Mouse (Mus musculus) urinary bladder, postnatal 14 days (tissue): ENCODE measurements around the gene Cadm2.

Experiments
- DNase-seq: peaks from one replicate; pipeline ENCODE4 v3.0.0; 2021; ENCODE audit warnings: low spot score

Cadm2 gene

DNA sequence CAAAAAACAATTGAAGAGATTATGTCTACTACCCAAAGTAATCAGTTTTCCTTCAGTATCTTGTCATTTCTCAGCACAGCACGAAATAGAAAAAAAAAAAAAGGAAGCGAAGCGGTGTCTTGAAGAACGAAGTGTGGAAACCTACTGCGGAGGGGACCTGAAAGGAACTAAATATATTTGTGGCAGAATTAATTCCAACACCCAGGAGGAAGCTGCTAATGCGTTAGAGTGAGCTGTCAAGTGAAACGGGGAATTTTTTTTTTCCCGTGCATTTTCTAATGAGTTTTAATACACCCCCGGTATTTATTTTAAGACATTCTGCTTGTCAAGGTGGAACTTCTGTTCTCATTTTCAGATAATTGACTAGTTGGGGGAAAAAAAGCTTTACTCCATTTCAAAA lies 111.6 kb downstream of the Cadm2 start:
- no peak for DNase-seq

DNA sequence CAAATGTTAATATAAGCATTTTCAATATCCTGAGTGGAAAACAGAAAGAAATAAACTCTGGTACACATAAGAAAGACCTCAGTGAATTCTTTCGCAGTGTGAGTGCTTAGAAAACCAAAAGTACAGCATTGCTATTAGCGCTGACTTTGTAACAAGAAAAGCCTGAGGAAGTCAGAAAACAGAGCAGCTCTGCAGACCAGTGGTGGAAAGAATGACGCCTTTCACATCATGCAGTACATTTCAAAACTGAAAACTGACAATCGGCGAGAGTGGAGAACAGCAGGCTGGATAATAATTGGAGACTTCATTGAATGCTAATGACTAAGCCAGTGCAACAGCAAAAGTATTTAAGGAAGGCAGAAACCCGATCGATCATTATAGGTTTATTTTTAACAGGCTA lies 138.2 kb downstream of the Cadm2 start:
- DNase-seq, result no peak

DNA sequence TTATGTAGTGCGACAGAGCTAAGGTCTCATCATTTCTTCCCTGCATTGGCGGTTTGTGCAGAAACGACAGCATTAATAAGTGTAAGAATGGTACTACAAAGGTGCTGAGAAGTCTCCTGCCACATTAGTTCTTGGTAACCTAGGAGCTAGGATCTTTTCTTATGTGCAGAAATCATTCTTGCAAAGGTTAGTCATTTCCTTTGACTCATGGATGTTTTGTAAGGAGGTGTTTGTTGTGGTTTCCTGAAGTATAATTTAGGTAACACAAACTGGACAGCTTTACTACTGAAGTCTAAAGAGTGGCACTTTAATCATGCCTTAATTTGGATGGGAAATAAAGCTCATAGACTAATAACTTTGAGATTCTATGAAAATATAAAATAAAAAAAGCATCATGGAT lies 153.7 kb downstream of the Cadm2 start:
- no peak for DNase-seq

DNA sequence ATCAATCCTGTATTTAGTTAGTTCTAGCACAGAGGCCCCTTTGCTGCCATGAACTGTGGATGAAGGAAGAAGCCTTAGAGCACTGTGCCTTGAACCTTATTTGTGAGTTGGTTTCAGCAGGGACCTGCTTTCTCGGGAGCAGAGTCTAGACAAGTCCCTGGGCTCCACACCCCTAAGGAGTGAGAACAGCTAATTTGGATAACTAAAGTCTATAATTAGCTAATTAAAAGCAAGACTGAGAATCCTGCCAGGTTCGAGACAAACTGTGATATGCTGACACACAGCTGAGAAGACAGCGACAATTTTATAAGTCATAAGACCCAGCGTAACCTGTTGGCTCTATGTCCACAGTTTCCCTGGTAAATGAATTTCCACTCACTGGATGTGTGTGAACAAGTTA lies 184.4 kb downstream of the Cadm2 start:
- DNase-seq, result no peak

DNA sequence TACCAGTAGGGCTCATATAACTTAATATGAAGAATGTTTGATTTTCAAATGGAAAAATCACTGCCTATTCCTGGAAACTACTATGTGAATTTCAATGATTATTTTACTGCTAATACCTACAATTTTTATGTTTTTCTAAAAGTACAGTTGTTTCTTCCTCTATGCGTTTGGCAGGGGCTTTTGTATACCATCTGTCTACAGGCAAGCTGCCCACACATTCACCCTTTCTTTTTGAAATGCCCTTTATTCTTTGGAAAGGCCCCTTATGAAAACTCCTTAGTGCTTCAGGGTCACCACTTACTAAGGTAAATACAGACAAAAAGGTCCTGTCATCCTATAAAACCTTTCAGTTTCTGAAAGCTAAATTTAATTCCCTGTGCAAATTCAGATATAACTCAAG lies 195.3 kb downstream of the Cadm2 start:
- DNase-seq, result no peak

DNA sequence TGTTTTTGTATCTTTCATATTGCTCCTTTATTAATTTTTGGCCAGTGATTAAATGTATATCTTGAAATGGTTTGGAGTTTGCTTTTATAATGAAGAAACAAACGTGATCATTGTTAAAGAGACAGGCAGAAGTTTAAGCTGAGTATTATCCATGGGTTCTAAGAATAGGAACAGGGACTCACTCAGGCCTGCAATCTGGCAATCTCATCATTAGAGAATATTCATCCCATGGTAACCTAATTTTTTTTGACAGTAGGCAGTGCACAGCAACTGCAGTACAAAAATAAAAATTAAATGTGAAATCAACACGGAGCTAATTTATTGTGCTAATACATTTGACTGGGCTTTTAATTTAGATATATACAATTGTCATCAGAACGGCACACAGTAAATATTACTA lies 209.8 kb downstream of the Cadm2 start:
- DNase-seq, result no peak

DNA sequence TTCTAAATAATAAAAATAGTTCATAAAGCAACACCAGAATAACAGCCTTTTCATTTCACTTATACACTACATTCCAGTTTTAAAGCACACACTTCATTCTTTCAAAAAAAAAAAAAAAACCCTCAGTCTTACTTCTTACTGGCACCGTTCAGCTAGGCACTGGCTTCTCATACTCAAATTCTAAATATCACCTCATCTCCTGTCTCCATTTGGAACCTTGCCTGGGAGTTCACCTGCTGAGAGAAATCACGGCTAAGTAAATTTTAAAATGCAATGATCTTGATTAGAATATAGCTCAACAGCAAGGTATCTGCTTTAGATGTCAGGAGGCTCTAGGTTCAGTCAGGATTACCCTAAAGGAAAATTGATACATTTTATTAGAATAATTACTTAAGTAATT lies 210.2 kb downstream of the Cadm2 start:
- DNase-seq, result no peak

DNA sequence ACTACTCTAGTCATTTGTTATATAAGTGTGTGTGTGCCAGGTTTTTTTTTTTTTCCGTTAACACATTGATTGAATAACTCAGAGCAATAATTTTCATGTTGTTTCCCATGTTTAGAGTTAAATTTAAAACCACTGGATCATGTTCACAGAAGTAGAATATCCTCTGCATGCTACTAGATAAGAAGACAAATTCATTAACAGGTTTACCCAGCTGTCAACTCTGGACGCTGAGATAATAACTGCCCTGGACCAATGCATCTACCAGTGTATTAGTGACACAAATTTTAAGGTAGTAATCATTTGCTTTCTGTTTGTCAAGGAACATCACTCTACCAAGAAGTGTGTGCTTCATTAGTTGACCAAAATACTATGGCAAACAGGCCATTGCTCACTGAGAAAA lies 253.0 kb downstream of the Cadm2 start:
- no peak for DNase-seq

DNA sequence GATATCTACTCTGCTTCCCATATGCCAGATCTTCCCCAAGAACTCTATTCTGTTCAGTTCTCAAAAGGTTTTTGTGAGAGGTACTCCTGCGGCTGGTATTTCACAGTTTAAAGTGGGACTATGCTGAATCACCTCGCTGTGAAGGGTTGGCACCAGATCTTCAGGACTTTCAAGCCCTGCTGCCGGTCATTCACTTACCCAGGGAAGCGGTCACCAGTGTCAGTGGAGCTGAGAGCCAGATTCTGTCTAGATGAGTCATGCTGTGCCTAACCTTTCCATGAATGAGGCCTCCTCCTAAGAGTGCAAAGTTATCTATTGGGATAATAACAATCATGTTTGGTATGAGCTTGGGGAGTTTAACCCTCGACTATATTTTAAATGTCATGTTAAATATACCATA lies 272.7 kb downstream of the Cadm2 start:
- DNase-seq, result no peak

DNA sequence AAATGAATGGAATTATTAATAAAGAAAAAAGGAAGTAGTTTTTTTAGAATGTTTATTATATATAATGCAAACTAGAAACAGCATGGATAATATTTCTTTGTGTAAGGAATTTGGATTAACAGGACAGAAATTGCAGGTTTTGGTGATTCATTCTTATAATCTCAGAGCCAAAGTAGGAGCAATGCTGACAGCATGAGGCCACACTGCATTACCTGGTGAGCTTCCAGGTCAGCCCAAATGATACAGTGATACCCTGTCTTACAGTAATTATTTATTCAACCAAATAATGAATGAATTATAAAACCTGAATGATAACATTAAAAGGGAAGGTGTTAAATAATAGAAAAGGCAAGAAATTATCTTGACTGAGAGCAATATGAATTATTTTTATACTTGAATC lies 273.1 kb downstream of the Cadm2 start:
- no peak for DNase-seq

DNA sequence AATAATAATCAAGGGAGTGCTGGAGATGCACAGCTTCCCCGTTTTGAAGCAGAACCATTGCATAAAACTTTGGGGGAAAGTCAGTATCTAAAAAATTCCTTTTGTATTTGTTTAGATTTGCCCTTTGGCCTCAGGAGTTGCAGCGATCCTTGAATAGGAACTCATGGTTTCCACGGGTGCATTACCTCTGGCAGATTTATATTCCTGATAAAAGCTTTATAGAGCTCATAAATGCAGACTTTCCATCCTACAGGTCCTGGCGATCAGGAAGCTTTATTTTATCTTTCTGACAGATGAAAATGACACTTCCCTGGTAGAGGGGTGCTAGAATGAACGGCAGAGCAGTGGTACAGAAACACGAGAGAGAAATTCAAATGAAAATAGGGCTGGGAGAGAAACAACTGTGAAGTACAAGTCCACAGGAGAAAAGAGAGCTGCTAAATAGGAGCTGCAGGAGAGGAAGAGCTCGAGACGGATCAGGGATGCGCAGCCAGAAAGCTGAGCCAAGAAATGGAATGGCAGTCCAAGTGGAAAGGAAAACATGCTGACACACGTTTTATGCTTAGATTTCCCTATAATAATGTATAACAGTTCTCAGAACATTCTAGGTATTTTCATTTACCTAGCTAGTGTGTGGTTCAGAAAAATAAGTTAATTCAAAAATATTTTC lies 274.0 kb downstream of the Cadm2 start:
- no peak for DNase-seq

DNA sequence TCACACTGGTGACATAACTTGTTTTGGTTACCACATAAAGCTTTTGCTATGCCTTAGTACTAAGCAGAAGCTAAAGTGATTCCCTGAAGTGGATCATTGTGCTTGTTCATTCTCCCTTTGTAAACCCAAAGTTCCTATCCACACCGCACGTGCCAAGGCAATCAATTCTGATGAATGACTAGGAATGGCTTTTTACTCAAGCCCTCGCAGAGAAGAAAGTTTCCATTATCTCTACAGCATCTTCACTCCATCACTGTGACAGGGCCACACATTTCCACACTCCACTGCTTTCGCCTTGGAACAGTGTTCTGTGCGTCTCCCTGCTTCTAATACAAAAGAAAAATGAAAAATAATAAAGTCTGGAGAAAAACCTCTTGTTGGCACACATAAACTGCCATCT lies 276.5 kb downstream of the Cadm2 start:
- DNase-seq, result no peak

DNA sequence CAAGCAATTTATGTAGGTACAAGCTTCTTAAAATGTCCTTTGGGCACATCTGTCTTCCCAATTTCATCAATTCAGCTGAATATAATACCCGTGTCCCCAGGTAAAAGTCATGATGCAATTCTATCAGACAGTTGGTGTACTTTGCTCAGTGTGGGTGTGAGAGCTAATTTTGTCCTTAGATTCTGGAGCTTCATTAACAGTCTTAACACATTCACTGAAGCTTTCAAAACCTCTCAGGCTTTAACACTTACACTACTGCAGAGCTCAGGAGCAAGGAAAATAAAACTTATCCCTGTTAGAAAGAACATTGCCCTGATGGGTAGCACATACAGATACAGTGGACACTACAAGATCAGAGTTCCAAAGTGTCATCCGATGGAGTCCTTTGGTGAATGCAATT lies 309.7 kb downstream of the Cadm2 start:
- DNase-seq, result no peak

DNA sequence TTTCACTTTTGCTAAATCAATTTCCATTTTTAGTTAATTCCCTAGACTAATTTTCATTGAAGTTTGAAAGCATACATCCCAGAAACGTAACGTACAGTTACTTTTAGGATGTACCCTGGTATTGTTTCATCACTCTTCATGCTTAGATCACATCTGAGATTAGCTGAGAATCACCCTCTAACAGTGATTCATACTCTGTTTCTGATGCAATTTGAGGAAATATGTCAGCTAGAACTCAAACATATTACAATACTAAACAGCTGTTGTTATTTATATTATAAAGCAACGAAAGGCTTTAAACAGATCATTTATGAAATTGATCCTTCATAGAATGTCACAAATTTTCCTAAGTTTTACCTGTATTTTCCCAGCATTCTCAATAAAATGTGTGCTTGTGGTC lies 336.0 kb downstream of the Cadm2 start:
- DNase-seq, result no peak

DNA sequence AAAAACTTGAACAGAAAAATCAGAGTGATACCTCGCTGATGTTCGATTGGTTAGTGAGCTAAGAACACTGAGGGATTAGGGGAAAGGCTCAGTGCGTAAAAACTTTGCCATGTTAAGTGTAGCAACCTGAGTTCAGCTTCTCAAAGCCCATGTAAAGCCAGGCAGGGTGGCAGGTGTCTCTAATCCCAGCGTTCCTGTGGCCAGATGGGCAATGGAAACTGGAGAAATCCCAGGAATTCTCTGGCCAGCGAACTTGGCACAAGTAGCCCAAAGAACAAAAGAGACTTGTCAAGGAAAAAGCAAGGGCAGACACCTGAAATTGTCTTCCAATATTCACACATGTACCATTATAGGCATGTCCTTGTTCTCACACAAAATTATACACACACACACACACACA lies 377.1 kb downstream of the Cadm2 start:
- DNase-seq, result no peak

DNA sequence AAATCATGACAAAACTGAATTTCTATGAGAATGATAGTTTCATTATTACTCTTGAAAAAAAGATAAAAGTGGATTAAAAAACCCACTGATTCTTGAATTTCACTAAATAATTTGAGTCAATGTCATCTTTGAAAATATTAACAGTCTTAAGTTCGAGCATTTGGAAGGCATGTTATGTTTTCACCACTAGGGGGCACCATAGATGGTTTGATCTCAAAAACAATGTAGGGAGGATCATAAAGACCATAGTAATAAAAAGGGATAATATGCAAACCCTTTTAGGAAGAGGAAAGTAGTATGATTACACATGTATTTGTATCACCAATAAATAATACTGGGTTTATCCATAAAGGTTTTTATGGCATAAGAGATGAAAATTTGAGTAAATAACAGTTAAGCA lies 385.8 kb downstream of the Cadm2 start:
- no peak for DNase-seq

DNA sequence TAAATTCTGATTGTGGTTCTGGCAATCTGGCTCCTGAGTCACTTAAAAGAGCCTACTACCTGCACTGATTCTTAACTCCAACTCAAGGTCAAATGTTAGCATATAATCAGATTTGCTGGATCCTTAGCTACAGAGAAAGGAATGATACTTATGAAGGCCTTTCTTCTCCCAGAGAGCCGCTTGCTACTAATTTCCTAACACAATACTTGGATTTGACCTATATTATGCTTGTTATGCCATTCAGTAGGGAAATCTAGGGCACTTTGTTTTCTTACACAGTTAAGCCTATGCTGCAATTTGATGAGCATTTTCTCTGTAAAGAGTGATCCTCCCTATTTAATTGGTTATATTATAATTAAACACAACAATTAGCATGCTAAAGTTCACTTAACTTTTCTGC lies 394.0 kb downstream of the Cadm2 start:
- DNase-seq, result no peak

DNA sequence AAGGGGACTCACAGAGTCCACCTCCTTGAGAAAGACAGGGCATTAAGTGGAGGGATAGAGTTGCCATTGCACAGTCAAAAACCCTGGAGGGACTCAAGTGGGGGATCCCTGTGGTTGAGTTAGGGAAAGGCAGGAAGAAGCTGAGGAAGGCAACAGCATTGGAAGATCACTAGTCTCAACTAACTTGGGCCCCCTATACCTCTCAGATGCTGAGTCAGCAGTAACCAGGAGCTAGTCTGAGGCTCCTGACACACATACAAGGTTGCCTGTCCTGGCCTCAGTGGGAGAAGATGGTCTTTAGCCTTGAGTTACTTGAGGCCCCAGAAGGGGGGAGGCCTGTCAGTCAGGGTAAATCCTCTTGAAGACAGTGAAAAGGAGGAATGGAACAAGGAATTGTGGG lies 417.4 kb downstream of the Cadm2 start:
- DNase-seq, result no peak

DNA sequence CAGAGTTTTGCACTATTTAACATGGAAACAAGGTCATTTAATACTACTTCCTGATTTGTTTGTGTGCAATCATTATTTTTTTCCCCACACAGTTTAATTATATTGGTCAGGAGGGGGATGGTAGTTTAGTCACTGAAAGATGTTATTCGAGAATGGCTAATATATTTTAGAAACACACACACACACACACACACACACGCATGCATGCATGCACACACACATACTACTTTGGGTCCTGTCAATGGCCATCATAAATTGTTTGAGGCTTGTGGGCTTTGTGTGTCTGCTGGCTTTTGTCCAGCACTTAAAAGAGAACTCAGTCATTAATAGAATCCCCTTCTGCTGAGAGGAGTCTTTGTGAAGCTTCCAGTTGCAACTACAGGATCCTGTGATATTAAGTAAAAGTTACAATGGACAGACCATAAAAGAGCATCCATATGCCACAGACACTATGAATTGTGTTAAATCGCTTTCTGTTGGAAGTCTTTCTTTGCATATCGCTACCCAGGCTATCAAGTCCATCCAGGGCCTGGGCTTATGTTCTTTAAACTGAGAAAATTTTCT lies 427.8 kb downstream of the Cadm2 start:
- no peak for DNase-seq

DNA sequence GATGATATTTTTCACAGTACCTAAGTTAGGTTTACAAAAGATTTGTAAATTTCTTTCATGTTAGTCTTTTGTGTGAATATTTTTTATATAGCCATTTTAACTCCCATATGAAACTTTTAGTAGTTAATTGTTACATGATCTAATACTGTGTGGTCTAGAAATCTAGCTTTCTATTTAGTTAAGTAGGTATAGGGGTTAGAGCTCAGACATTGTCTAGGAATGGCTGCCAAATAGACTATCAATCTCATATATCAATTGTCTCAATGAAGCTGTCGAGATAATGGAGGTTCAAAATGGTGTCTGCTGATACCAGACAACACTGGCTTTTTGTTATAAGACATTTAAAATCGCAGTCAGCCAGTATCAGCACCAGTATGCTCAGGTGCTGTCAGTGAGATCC lies 428.3 kb downstream of the Cadm2 start:
- DNase-seq, result no peak

DNA sequence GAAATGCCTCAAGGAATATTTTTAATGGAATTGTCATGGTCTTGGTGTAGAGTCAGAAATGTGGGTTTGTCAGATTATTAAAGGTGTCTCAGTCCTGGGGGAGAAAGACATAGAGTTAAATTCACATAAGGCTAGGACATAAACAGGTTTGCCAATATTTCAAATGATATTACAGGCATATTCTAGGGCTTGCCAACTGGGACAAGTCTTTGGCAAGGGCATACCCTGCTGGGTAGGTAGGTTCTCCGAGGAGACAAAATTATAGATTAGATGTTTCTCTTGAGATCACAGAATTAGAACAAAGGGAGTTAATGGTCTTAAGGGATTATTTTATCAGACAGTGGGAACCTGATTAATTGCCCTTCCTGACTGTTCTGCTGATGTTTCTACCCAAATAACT lies 434.4 kb downstream of the Cadm2 start:
- no peak for DNase-seq

DNA sequence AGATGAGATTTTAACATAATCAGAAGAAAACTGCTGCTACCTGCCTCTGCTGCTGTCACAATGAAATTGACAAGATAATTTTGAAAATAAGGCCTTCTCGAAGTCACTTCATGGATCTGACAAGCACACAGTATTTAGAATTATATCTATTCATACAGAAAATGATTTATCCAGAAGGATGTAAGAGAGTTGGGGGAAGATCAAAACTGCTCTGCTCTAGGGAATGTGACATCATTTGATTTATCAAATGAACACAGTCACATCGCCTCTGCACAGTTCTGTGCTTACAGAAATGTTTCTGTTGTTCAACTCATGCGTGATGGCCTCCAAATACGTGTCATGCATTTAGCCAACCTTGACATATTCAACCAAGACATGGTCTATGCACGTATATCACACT lies 437.8 kb downstream of the Cadm2 start:
- DNase-seq, result no peak

DNA sequence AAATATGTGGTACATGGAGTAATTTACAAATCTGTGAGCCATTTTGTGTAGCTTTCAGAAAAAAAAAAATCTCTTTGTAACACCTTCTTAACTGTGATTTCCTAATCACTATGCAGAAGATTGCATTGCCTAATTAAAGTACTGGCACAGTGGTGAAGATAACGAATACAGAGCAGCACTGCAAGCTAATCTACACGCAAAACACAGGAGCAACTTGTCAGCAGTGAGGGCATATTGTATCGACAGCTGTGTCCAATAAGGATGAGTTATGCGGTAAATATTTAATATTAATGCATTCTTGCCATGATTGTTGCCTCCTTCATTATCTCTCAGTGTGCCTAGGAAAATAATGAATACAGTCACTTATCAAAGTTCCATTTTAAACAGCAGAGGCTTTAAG lies 445.3 kb downstream of the Cadm2 start:
- DNase-seq, result no peak

DNA sequence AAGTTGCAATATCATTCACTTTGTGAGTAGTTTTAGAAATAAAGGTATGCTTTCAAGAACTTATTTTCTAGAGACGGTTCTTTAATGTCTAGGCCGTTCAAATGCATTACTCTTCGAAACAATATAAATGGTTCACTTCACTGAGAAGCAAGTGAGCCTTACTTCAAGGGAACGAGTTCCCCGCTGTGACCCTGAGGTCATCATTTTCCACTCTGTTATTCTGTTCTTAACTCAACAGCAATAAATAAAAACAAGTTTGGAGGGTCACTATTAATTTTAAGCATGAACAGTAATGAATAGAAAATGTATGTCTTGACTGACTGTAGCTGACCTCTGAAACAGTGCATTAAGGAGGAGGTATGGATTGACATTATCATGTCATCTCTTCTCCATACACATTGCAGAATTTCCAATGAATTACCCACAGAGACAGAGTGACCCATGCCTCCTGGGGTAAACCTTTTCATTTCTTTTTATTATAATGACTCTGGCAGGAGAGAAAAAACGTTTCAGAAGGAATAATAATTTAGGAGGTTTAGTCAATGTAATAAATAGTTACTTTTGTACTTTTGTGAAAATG lies 458.4 kb downstream of the Cadm2 start:
- DNase-seq, result no peak
